Mouse (Mus musculus): ENCODE measurements around the gene Ciao2b.

DNA sequence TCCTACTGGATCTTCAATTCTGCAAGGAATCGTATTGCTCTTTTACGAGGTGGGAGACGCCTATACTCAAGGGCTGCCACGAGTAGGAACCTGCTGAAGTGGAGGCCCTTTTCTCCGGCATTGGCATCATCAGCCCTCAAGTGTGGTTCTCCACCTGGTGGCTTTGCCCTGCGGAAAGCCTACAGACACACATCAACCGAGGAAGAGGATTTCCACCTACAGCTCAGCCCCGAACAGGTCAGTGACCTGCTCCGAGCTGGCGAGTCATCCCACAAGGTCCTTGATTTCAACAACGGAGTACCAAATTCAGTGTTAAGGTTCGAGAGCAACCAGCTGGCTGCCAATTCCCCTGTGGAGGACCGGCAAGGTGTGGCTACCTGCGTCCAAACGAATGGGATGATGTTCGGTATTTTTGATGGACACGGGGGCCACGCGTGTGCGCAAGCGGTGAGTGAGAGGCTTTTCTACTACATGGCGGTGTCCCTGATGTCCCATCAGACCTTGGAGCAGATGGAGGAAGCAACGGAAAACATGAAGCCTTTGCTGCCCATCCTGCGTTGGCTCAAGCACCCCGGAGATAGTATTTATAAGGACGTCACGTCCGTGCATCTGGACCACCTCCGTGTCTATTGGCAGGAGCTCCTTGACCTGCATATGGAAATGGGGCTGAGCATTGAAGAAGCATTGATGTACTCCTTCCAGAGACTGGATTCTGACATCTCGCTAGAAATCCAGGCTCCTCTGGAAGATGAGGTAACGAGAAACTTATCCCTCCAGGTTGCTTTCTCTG is 48.0 kb downstream of the Ciao2b start:
- TF ChIP-seq CTCF (IDR thresholded peaks at IDR 0.05; ENCODE audit: extremely low read depth, insufficient read depth, insufficient read length, insufficient replicate concordance) (no peak), POLR2A (IDR thresholded peaks at IDR 0.05; ENCODE audit: low read depth, low read length) (no peak)
